Mouse (Mus musculus) embryonic facial prominence, embryonic 11.5 days (tissue): ENCODE measurements around the gene Tubg1. TPM values are rescaled to one million over a fixed set of nuclear protein-coding genes. Genes with fewer than 3 reads are reported as not detected.
A peak's percentile ranks its signal among the peaks of the same experiment; 100 is the strongest.

ENCODE experiments used
- ATAC-seq: fragments of 200-750 bp; cut with Nextera tagmentation; replicated peaks from 2 replicates; pipeline ENCODE4 v1.8.0; 2017; ENCODE audit warnings: low read depth; ENCODE audit not compliant: insufficient number of reproducible peaks, low FRiP score, low TSS enrichment
- DNase-seq: peaks from one replicate; pipeline ENCODE4 v3.0.0-alpha.2; 2015; ENCODE audit warnings: low spot score
- H3K27ac ChIP-seq: fragments of 300-500 bp; sonication (generic); replicated peaks from 2 replicates; pipeline ENCODE4 v1.5.1; 2014; ENCODE audit warnings: mild to moderate bottlenecking, low read depth, low read length, control low read depth
- H3K27me3 ChIP-seq: fragments of 300-500 bp; sonication (generic); 2 replicates; pipeline ENCODE4 v1.6.1; 2014; ENCODE audit warnings: mild to moderate bottlenecking, low read length, moderate library complexity, mixed read lengths; ENCODE audit not compliant: control insufficient read depth, insufficient read depth
- H3K36me3 ChIP-seq: fragments of 300-500 bp; sonication (generic); replicated peaks from 2 replicates; pipeline ENCODE4 v1.6.1; 2014; ENCODE audit warnings: low read depth, mild to moderate bottlenecking, low read length, moderate library complexity, mixed read lengths; ENCODE audit not compliant: control insufficient read depth, insufficient read depth
- H3K4me1 ChIP-seq: fragments of 300-500 bp; sonication (generic); 2 replicates; pipeline ENCODE4 v1.6.1; 2014; ENCODE audit warnings: low read length, mixed read lengths; ENCODE audit not compliant: control insufficient read depth, insufficient read depth
- H3K4me2 ChIP-seq: fragments of 300-500 bp; sonication (generic); 2 replicates; pipeline ENCODE4 v1.6.1; 2014; ENCODE audit warnings: low read depth, mild to moderate bottlenecking, control low read depth, low read length, moderate library complexity
- H3K4me3 ChIP-seq: fragments of 300-500 bp; sonication (generic); 2 replicates; pipeline ENCODE4 v1.5.1; 2014; ENCODE audit warnings: low read depth, low read length, control low read depth
- H3K9ac ChIP-seq: fragments of 300-500 bp; sonication (generic); replicated peaks from 2 replicates; pipeline ENCODE4 v1.6.1; 2014; ENCODE audit warnings: mild to moderate bottlenecking, control low read depth, low read length
- H3K9me3 ChIP-seq: fragments of 300-500 bp; sonication (generic); replicated peaks from 2 replicates; pipeline ENCODE4 v1.6.1; 2016; ENCODE audit warnings: mild to moderate bottlenecking, low read length, inconsistent platforms, mixed read lengths; ENCODE audit not compliant: control insufficient read depth
- WGBS: fragments of 180-500 bp; shearing (Covaris S2); extraction: QIAGEN DNeasy Blood & Tissue Kit; methylation state at CpG from one replicate; pipeline ENCODE4 v1.1.7; 2014; 5-methylcytosine and 5-hydroxymethylcytosine counted together
- polyA plus RNA-seq: library from polyadenylated mRNA; unstranded; fragments of >200 nt; fragmentation: Nextera tagmentation; extraction: Ambion mirVana; gene quantifications from 2 replicates; pipeline ENCODE4 v1.2.1, GENCODE M21; 2014

Gene Tubg1
- polyA plus RNA-seq, 1 experiment from 2014 or later = 91.6 TPM

- H3K9me3 ChIP-seq = no peaks in the 10 kb centered on the region
- peak within 1 kb of the TSS; percentile 92 for H3K4me2 ChIP-seq
- WGBS = 2% methylated on average over 51 of the region's 52 CpGs
- peaks cover 5% of the 10 kb centered on the region; the same call in 1 of the 2 replicates for H3K4me1 ChIP-seq
- ATAC-seq = peak; percentile 55
- peak within 1 kb of the TSS; percentile 43; the same call in 1 of the 2 replicates for H3K27ac ChIP-seq
- H3K4me3 ChIP-seq = peak within 1 kb of the TSS; percentile 85
- H3K27me3 ChIP-seq = no peaks in the 10 kb centered on the region
- H3K9ac ChIP-seq = peak within 1 kb of the TSS; percentile 80
- H3K36me3 ChIP-seq = peaks cover 2% of the 10 kb centered on the region
- DNase-seq = peak; percentile 94
Measured at GRCm38 (mm10) chr11:101086756-101087681, 32.7 kb upstream of the Tubg1 start, which contains the start of gene Mlx. Gene Mlx, plus strand, starts transcription at chr11:101087277.

GRCm38 (mm10) chr11:101087682-101088055, 32.1 kb upstream of the Tubg1 start:
- ATAC-seq (no peak), DNase-seq (no peak)
- peak overlapping the region; percentile 43; the same call in 1 of the 2 replicates for H3K27ac ChIP-seq
- H3K27me3 ChIP-seq = no peaks in the 10 kb centered on the region
- peaks cover 5% of the 10 kb centered on the region; the same call in 1 of the 2 replicates for H3K4me1 ChIP-seq
- peaks cover 2% of the 10 kb centered on the region for H3K36me3 ChIP-seq
- peak overlapping the region; percentile 85 for H3K4me3 ChIP-seq
- H3K4me2 ChIP-seq = peak overlapping the region; percentile 92
- WGBS = 10% methylated on average over 8 of the region's 8 CpGs
- peak overlapping the region; percentile 80 for H3K9ac ChIP-seq
- no peaks in the 10 kb centered on the region for H3K9me3 ChIP-seq

- Histone ChIP-seq H3K27me3 (no peaks in the 10 kb centered on the region), H3K36me3 (peaks cover 2% of the 10 kb centered on the region), H3K27ac (no peak overlapping the region), H3K4me2 (no peak overlapping the region), H3K9ac (no peak overlapping the region), H3K4me3 (no peak overlapping the region), H3K9me3 (no peaks in the 10 kb centered on the region), H3K4me1 (peaks cover 2% of the 10 kb centered on the region; the same call in 1 of the 2 replicates)
- DNase-seq (no peak), ATAC-seq (no peak)
- WGBS = 87% methylated on average over 1 of the region's 1 CpGs
Measured at GRCm38 (mm10) chr11:101089931-101090330, 29.8 kb upstream of the Tubg1 start.

- Histone ChIP-seq H3K9ac (peak overlapping the region; percentile 84), H3K4me2 (peak overlapping the region; percentile 86), H3K27me3 (no peaks in the 10 kb centered on the region), H3K4me3 (peak overlapping the region; percentile 78), H3K4me1 (no peaks in the 10 kb centered on the region), H3K9me3 (no peaks in the 10 kb centered on the region), H3K27ac (peak overlapping the region; percentile 47; the same call in 1 of the 2 replicates), H3K36me3 (peaks cover 13% of the 10 kb centered on the region)
- 2% methylated on average over 18 of the region's 18 CpGs for WGBS
- peak; percentile 36; the same call in 1 of the 2 replicates for ATAC-seq
- DNase-seq = peak; percentile 24
Measured at GRCm38 (mm10) chr11:101094930-101095313, 24.8 kb upstream of the Tubg1 start.

- peak within 1 kb of the TSS; percentile 47; the same call in 1 of the 2 replicates for H3K27ac ChIP-seq
- peak; percentile 93 for ATAC-seq
- no peaks in the 10 kb centered on the region for H3K27me3 ChIP-seq
- DNase-seq = peak; percentile 98
- no peaks in the 10 kb centered on the region for H3K9me3 ChIP-seq
- peak within 1 kb of the TSS; percentile 78 for H3K4me3 ChIP-seq
- H3K9ac ChIP-seq = peak within 1 kb of the TSS; percentile 84
- peaks cover 13% of the 10 kb centered on the region for H3K36me3 ChIP-seq
- H3K4me2 ChIP-seq = peak within 1 kb of the TSS; percentile 86
- no peaks in the 10 kb centered on the region for H3K4me1 ChIP-seq
- WGBS = 1% methylated on average over 43 of the region's 43 CpGs
Measured at GRCm38 (mm10) chr11:101095314-101096024, 24.3 kb upstream of the Tubg1 start, which contains the start of gene Psmc3ip. Gene Psmc3ip, minus strand, starts transcription at chr11:101095436.

- Histone ChIP-seq H3K27ac (no peak overlapping the region), H3K4me1 (no peaks in the 10 kb centered on the region), H3K4me3 (no peak overlapping the region), H3K36me3 (peaks cover 11% of the 10 kb centered on the region), H3K27me3 (no peaks in the 10 kb centered on the region), H3K4me2 (no peak overlapping the region), H3K9me3 (no peaks in the 10 kb centered on the region), H3K9ac (no peak overlapping the region)
- ATAC-seq (no peak), DNase-seq (no peak)
- WGBS = 89% methylated on average over 8 of the region's 8 CpGs
Measured at GRCm38 (mm10) chr11:101098231-101098630, 21.5 kb upstream of the Tubg1 start.

GRCm38 (mm10) chr11:101103011-101103410, 16.7 kb upstream of the Tubg1 start:
- Histone ChIP-seq H3K9ac (no peak overlapping the region), H3K4me3 (no peak overlapping the region), H3K4me2 (no peak overlapping the region), H3K36me3 (peaks cover 11% of the 10 kb centered on the region), H3K27ac (no peak overlapping the region), H3K4me1 (no peaks in the 10 kb centered on the region), H3K9me3 (no peaks in the 10 kb centered on the region), H3K27me3 (no peaks in the 10 kb centered on the region)
- WGBS = 82% methylated on average over 5 of the region's 5 CpGs
- DNase-seq (peak; percentile 35), ATAC-seq (no peak)
